15 mouse cellular contexts compared by ENCODE assay signal in genomic region chr15:80343031-80343430, GRCm38 (mm10). TPM values are rescaled to one million over a fixed set of nuclear protein-coding genes. Genes with fewer than 3 reads are reported as not detected.
A peak's percentile ranks its signal among the peaks of the same experiment; 100 is the strongest.
DNase-seq lines count a peak whose midpoint lies in the region; ATAC-seq and TF ChIP-seq lines count a peak whose summit lies in the region.
"Had no signal": no experiment of that assay in that cellular context is flagged by ENCODE, and none has a peak within 500 bp of the region (broad histone marks: within the 10 kb centered on the region; RNA-seq: fewer than 3 reads in every experiment).

No protein-coding gene starts in this region.

- H3K9ac ChIP-seq in hindbrain, embryonic 15.5 days: no peak overlapping the region
- no peak overlapping the region for H3K9ac ChIP-seq in hindbrain, embryonic 12.5 days
- H3K9ac ChIP-seq: liver, embryonic 15.5 days; midbrain, embryonic 15.5 days had no signal

- no peaks in the 10 kb centered on the region for H3K36me3 ChIP-seq in hindbrain, embryonic 15.5 days
- H3K36me3 ChIP-seq in hindbrain, embryonic 12.5 days: no peaks in the 10 kb centered on the region
- H3K36me3 ChIP-seq: liver, embryonic 15.5 days; midbrain, embryonic 15.5 days had no signal

- H3K27ac ChIP-seq in hindbrain, embryonic 15.5 days (replicated peaks): no peak overlapping the region
- H3K27ac ChIP-seq in hindbrain, embryonic 12.5 days: no peak overlapping the region
- H3K27ac ChIP-seq: liver, embryonic 15.5 days; midbrain, embryonic 15.5 days had no signal

- no peak overlapping the region for H3K4me3 ChIP-seq in hindbrain, embryonic 15.5 days
- no peak overlapping the region for H3K4me3 ChIP-seq in hindbrain, embryonic 12.5 days
- H3K4me3 ChIP-seq: liver, embryonic 15.5 days; midbrain, embryonic 15.5 days had no signal

- 43% methylated on average over 10 of the region's 10 CpGs for WGBS in hindbrain, embryonic 15.5 days
- WGBS in hindbrain, embryonic 12.5 days: 49% methylated on average over 10 of the region's 10 CpGs

- no peak for TF ChIP-seq POLR2A in brain, embryonic 14.5 days (IDR thresholded peaks at IDR 0.05; ENCODE audit: borderline replicate concordance, extremely low read depth, insufficient read depth, insufficient read length, poor library complexity, severe bottlenecking)

- no peaks in the 10 kb centered on the region for H3K9me3 ChIP-seq in hindbrain, embryonic 15.5 days
- no peaks in the 10 kb centered on the region for H3K9me3 ChIP-seq in hindbrain, embryonic 12.5 days (replicated peaks)
- H3K9me3 ChIP-seq: liver, embryonic 15.5 days; midbrain, embryonic 15.5 days had no signal

- no peak for TF ChIP-seq CTCF in brain, embryonic 14.5 days (IDR thresholded peaks at IDR 0.05; ENCODE audit: borderline replicate concordance, extremely low read depth, insufficient read depth, insufficient read length)

- no peak overlapping the region for H3K4me2 ChIP-seq in hindbrain, embryonic 15.5 days
- no peak overlapping the region for H3K4me2 ChIP-seq in hindbrain, embryonic 12.5 days (replicated peaks)
- H3K4me2 ChIP-seq: liver, embryonic 15.5 days; midbrain, embryonic 15.5 days had no signal

- DNase-seq in MN1 (ENCODE audit: low spot score): peak; percentile 94
- DNase-seq in brain, embryonic 14.5 days (ENCODE audit: low read depth): peak; percentile 29
- DNase-seq in kidney, adult 9 months: peak; percentile 91
- no peak for DNase-seq in right cerebral cortex, postnatal 36 days (ENCODE audit: low spot score in 2 of 2)
- no peak for DNase-seq in right cerebral cortex, postnatal 25 days
- DNase-seq: layer of hippocampus, postnatal 36 days; right cerebral cortex, postnatal 4 days had no signal

- H3K27me3 ChIP-seq in hindbrain, embryonic 15.5 days: no peaks in the 10 kb centered on the region
- H3K27me3 ChIP-seq in hindbrain, embryonic 12.5 days: no peaks in the 10 kb centered on the region
- H3K27me3 ChIP-seq: liver, embryonic 15.5 days; midbrain, embryonic 15.5 days; Patski had no signal

- ATAC-seq in hindbrain, embryonic 15.5 days (ENCODE audit: low FRiP score, low read depth): peak; percentile 43; the same call in 1 of the 2 replicates
- no peak for ATAC-seq in hindbrain, embryonic 12.5 days (ENCODE audit: low FRiP score)
- ATAC-seq in erythroblast, adult 5-6 weeks (replicated peaks; ENCODE audit: low FRiP score, poor library complexity, severe bottlenecking): no peak
- ATAC-seq: midbrain, embryonic 15.5 days; Patski had no signal

- peaks cover 13% of the 10 kb centered on the region; the same call in 1 of the 2 replicates for H3K4me1 ChIP-seq in hindbrain, embryonic 15.5 days (replicated peaks)
- H3K4me1 ChIP-seq in hindbrain, embryonic 12.5 days: no peaks in the 10 kb centered on the region
- H3K4me1 ChIP-seq: liver, embryonic 15.5 days; midbrain, embryonic 15.5 days had no signal

RNA-seq across cellular contexts. Expression of gene Cacna1i, which starts 56.0 kb away (rescaled TPM):
- polyA plus RNA-seq in hindbrain, embryonic 15.5 days (2015; fragmentation: Nextera tagmentation; extraction: Ambion mirVana): 0.64 and 0.73 TPM in 2 replicates
- polyA plus RNA-seq in hindbrain, embryonic 12.5 days (2016; fragmentation: Nextera tagmentation; extraction: Ambion mirVana): 0.18 TPM in 2 replicates
- polyA plus RNA-seq in brain, embryonic 14.5 days (2012; rRNA removed): 3.1 and 6.5 TPM in 2 replicates
- total RNA-seq in erythroblast, adult 5-6 weeks (2015; ENCODE audit: low replicate concordance): not detected in 2 replicates
- total RNA-seq in erythroblast, adult 5-6 weeks (2017; ENCODE audit: low replicate concordance): not detected in 2 replicates
- polyA plus RNA-seq: C2C12; heart, embryonic 14.5 days had no signal

Comparison
In these comparisons a context has a peak if more than half of its experiments do, and no peak if none do; other contexts are left out.
1. DNase-seq: peak in MN1 (single experiment), brain, embryonic 14.5 days (single experiment) and kidney, adult 9 months (single experiment); none in right cerebral cortex, postnatal 36 days (0 of 2) and right cerebral cortex, postnatal 25 days (single experiment).